Mouse (Mus musculus): ENCODE results near the gene Lrrn4cl. TPM values are rescaled to one million over a fixed set of nuclear protein-coding genes. Genes with fewer than 3 reads are reported as not detected.

Gene Lrrn4cl
- total RNA-seq, 2 experiments from 2014 or later: 0.27 to 0.55 TPM

Other genes starting within 250 kb of the Lrrn4cl start
- gene Slc22a6, start 232.7 kb upstream of the Lrrn4cl start, total RNA-seq (2023): not detected
- gene Chrm1, start 187.0 kb upstream of the Lrrn4cl start, total RNA-seq (2023): not detected
- gene Slc3a2, start 127.4 kb upstream of the Lrrn4cl start, total RNA-seq (2023): 100 to 1,000 TPM; 198 to 224 TPM
- 10 to 100 TPM; 41.0 to 42.9 TPM for gene Wdr74, start 114.9 kb upstream of the Lrrn4cl start, total RNA-seq (2023)
- 1 to 10 TPM in 1 of 2 experiments, not detected in 1; 1.8 TPM for gene 1700092M07Rik, start 110.0 kb upstream of the Lrrn4cl start, total RNA-seq (2023)
- gene Stx5a, start 109.4 kb upstream of the Lrrn4cl start, total RNA-seq (2023): 100 to 1,000 TPM; 158 to 163 TPM
- 100 to 1,000 TPM; 220 to 231 TPM for gene Nxf1, start 93.7 kb upstream of the Lrrn4cl start, total RNA-seq (2023)
- 10 to 100 TPM; 30.2 to 33.8 TPM for gene Tmem223, start 79.8 kb upstream of the Lrrn4cl start, total RNA-seq (2023)
- gene Tmem179b, start 76.3 kb upstream of the Lrrn4cl start, total RNA-seq (2023): 100 to 1,000 TPM; 114 to 120 TPM
- gene Taf6l, start 64.4 kb upstream of the Lrrn4cl start, total RNA-seq (2023): 10 to 100 TPM; 11.3 to 13.8 TPM
- gene Polr2g, start 52.2 kb upstream of the Lrrn4cl start, total RNA-seq (2023): 10 to 100 TPM; 57.5 to 68.0 TPM
- 1 to 10 TPM; 2.1 to 3.1 TPM for gene Zbtb3, start 48.2 kb upstream of the Lrrn4cl start, total RNA-seq (2023)
- gene Ttc9c, start 31.4 kb upstream of the Lrrn4cl start, total RNA-seq (2023): 10 to 100 TPM; 31.1 to 35.2 TPM
- gene Hnrnpul2, start 30.8 kb upstream of the Lrrn4cl start, total RNA-seq (2023): 100 to 1,000 TPM; 107 to 124 TPM
- 10 to 100 TPM; 21.6 to 27.8 TPM for gene AC129217.1, start 21.0 kb upstream of the Lrrn4cl start, total RNA-seq (2023)
- gene Bscl2, start 13.3 kb upstream of the Lrrn4cl start, total RNA-seq (2023): 100 to 1,000 TPM in 1 of 2 experiments, 10 to 100 TPM in 1; 97.1 to 109 TPM
- not detected for gene Gng3, start 11.6 kb upstream of the Lrrn4cl start, total RNA-seq (2023)
- gene Ubxn1, start 20.7 kb downstream of the Lrrn4cl start, total RNA-seq (2023): 100 to 1,000 TPM; 107 to 138 TPM
- gene Uqcc3, start 30.2 kb downstream of the Lrrn4cl start, total RNA-seq (2023): 10 to 100 TPM; 19.3 to 24.4 TPM
- gene Lbhd1, start 33.0 kb downstream of the Lrrn4cl start, total RNA-seq (2023): 10 to 100 TPM; 11.6 to 16.5 TPM
- not detected for gene Gm49403, start 33.2 kb downstream of the Lrrn4cl start, total RNA-seq (2023)
- gene 1810009A15Rik, start 38.1 kb downstream of the Lrrn4cl start, total RNA-seq (2023): 10 to 100 TPM; 32.3 to 36.4 TPM
- 1 to 10 TPM in 1 of 2 experiments, not detected in 1; 6.1 TPM for gene Gm49416, start 38.2 kb downstream of the Lrrn4cl start, total RNA-seq (2023)
- 10 to 100 TPM; 13.1 to 16.0 TPM for gene Ints5, start 42.2 kb downstream of the Lrrn4cl start, total RNA-seq (2023)
- gene Ganab, start 47.3 kb downstream of the Lrrn4cl start, total RNA-seq (2023): 100 to 1,000 TPM; 114 to 122 TPM
- 10 to 100 TPM; 48.9 to 52.6 TPM for gene B3gat3, start 69.6 kb downstream of the Lrrn4cl start, total RNA-seq (2023)
- gene Rom1, start 78.6 kb downstream of the Lrrn4cl start, total RNA-seq (2023): 1 to 10 TPM; 2.6 to 3.1 TPM
- 10 to 100 TPM; 62.0 to 62.9 TPM for gene Eml3, start 78.8 kb downstream of the Lrrn4cl start, total RNA-seq (2023)
- 100 to 1,000 TPM; 112 to 114 TPM for gene Mta2, start 91.1 kb downstream of the Lrrn4cl start, total RNA-seq (2023)
- 10 to 100 TPM; 15.6 to 15.7 TPM for gene Tut1, start 103.1 kb downstream of the Lrrn4cl start, total RNA-seq (2023)
- 100 to 1,000 TPM; 194 to 241 TPM for gene Eef1g, start 116.3 kb downstream of the Lrrn4cl start, total RNA-seq (2023)
- 1,000 to 10,000 TPM; 1,396 to 1,409 TPM for gene Ahnak, start 138.5 kb downstream of the Lrrn4cl start, total RNA-seq (2023)
- not detected for gene Scgb1a1, start 237.2 kb downstream of the Lrrn4cl start, total RNA-seq (2023)